Mouse (Mus musculus) embryo, embryonic 10.5 days (tissue): ENCODE measurements around the gene Ahcyl2.

Experiments
- DNase-seq: peaks from one replicate; pipeline ENCODE4 v3.0.0-alpha.2; 2015; ENCODE audit warnings: low spot score

The Ahcyl2 gene

DNA sequence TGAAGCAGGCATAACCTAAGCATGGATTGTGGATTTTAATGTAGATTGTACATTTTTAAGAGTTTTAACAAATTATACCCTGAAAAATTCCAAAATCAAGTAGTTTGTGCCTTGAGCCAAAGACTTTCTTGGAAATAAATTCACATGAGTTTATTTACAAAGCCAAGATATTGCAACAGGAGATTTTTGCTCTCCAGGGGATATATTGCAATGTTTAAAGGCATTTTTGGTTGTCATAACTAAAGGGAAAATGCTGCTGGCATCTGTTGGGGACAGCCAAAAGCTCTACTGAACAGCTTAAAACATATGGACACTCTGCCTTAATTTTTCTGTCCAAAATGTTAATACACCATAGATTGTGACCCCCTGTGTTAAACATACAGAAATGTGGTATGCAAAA lies 146.3 kb downstream of the Ahcyl2 start:
- DNase-seq: no peak

DNA sequence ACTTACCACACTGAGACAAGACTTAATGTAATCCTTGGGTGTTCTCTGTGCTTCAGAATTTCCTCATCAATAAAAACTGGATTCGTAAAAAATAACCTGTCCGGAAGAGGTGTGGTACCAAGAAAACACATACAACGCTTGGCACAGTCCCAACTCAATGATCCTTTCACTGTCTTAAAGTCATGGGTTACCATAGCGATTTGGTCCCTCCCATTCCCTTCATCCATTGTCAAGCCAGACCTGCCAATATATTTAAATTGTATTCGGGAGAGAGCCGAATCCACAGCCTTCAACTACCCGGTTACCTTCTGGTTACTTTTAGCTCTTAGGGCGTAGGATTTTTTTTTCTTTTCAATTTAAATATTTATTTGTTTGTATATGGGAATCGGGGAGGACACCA lies 148.0 kb downstream of the Ahcyl2 start:
- DNase-seq: peak; percentile 21

DNA sequence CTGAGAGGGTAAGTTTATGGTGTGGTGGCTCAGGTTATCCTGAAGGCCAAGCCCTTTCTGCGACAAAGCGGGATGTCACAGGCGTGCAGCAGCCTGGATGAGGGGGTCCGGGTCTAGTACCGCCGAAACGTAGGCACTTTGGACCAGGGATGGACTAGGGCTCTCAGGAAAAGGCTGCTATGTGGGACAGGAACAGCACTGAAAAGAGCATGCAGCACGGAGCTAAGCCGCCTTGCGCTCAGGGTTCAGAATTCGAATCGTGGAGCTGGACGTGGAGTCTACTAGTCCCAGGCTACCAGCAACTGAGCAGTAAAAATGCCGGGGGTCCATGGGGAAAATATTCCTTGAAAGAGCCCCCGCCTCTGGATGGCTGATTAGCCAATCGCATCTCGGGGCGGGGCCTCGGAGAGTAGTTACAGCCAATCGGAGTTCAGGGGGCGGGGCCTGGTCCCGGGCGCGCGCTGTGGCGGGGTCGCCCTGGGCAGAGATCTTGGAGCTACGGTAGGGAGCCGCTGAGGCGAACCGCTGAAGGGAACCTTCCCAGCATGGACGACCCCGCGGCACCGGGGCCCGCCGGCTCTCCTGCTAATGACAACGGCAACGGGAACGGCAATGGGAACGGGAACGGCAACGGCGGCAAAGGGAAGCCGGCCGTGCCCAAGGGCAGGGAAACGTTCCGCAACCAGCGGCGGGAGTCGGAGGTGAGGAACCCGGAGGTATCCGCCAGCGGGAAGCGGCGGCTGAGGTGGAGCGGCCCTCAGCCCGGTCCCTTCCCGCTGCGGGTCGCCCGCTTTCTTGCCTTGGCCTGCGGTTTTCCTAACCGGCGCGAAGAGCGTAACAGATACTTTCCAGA lies 148.9 kb downstream of the Ahcyl2 start, which contains the start of gene Strip2:
TSS of gene Strip2 (plus strand) at position 483 of the 853 bp plus-strand sequence.
- peak; percentile 98 for DNase-seq

DNA sequence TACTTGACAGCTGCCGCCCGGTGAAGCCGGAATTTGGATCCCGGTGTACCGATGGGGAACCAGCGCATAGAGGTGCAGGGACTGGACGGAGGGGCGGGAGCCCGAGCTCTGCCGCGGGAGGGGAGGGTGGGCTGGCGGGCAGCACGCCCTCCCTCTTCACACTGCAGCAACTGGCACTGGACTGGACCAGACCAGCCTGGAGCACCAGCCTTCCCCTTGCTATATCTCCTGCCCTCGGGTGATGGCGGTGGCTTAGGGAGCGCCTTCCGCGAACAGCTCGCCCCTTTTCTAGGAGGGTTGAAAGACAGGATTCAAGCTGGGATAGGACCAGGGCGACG lies 149.5 kb downstream of the Ahcyl2 start:
- peak; percentile 62 for DNase-seq

DNA sequence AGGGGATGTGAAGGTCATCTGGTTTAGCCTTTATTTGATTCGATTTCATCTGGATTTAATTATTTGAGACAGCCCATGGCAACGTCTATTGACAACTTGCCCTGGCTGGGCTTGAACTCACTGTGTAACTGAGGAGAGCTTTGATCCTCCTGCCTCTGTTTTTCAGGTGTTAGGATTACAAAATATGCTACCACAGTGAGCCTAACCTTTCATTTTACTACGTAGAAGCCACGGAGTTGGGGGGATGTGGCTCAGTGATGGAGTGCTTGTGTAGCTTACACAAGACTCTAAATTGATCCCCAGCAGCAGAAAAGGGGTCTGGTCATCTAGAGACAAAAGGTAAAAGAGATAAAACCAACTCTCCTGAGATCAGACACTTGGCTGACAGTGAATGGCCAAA lies 150.1 kb downstream of the Ahcyl2 start:
- peak; percentile 23 for DNase-seq

DNA sequence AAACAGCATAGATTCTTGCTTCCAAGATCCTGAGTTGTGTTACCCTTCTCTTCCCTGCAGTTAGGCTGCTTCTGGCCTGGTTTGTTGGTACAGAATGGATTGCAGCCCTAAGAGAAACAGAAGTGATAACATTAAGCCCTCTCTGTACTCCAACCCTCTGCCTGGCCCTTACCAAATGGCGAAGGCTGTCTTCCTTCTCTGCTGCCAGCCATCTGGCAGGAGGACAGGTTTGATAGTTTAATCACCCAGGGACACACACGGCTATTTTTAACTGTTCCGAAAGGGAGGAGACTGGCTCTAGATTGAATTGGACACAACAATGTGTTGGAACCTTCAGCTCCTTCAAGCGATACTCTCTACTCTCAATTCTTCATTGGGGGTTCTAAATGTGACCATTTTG lies 155.7 kb downstream of the Ahcyl2 start:
- no peak for DNase-seq

DNA sequence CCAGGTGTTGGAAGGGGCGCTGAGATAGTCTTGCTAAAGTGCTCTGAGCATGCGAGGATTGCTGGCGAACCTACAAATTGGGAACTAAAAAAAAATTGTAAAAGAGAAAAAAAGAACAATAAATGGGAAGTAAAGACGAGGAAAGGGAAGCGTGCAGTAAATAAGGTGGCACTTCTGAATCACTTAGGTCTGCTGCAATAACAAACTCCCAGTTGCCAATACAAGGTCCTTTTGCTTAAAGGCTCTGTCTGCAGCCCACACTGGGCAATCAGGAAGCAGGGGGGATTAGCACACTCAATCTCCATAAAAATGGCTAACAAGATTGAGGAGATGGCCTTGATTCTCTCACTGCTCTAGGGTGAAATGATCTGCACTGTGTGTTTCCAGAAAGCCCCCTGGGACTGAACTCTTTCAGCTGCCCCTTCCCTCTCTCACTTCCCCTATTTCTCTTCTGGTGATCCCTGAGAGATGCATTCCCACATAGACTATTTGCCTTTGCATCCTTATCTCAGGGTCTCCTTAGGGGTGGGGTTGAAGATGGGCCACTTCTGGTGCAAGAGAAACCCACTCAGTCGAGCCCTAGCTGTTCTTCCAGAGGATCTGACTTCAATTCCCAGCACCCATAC lies 157.9 kb downstream of the Ahcyl2 start:
- no peak for DNase-seq

DNA sequence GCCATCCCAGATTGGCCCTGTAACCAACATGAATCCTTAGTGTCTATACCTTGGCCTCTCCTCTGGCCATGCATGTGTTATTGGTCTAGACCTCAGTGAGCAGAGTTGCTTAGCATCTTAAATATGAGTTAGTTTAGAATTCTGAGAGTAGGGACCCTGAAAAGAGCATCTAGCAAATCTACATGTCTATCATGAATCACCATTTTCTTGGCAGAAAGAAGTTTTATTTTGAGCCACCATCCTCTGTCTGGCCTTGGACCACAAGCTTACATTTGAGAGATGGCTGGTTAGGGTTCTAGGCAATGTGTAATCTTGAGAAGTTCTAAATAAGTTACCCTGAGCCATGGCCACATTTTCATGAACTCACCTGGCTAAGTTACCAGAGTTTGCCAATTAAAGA lies 162.3 kb downstream of the Ahcyl2 start:
- no peak for DNase-seq

DNA sequence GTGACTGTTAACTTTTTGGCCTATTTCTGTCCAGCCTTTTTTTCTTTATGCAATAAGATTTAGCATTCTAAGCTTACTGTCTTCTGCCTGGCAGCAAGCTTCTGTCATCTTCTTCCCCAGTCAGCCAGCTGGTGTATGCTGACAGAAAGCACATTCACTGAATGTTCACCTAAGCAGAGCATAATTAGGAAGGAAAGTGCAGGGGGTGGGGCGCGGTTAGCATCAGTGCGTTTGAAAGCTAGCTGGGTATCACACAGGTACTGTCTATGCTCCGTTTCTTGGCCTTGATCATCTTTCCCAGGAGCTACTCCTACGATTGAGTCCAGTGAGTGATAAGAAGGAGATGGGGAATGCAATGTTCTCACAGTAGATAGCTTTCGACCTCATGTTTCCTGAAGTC lies 162.9 kb downstream of the Ahcyl2 start:
- DNase-seq: no peak

DNA sequence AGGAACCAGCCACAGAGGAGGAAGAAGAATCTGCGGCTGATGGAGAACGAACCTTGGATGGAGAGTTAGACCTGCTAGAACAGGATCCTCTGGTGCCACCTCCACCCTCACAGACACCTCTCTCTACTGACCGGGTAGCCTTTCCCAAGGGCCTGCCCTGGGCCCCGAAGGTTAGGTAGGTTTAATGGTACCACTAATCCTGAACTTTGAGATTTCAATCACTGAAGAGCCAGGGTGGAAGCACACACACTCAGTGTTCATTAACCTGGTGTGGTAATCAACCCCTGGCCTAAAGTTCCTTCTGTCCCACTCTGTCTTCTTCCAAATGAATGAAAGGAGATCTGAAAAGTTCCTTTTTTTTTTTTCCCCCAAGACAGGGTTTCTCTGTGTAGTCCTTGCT lies 163.4 kb downstream of the Ahcyl2 start:
- DNase-seq: no peak

DNA sequence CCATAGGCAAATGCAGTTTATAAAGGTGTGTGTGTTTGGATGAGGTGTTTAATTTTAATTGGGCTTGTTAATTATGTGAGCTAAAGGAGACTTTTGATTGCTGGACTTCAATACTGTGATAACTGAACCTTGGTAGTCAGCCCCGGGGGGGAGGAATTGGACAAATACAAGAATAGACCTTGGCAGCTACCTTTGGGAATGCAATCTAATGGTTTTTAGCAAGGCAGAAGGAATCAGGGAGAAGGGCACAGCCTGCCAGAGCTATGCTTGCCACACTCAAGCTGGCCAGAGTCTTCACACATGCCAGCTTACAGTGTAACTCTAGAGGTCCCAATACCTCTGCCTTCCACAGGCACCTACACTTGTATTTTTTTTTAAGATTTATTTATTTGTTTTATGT lies 167.9 kb downstream of the Ahcyl2 start:
- no peak for DNase-seq

DNA sequence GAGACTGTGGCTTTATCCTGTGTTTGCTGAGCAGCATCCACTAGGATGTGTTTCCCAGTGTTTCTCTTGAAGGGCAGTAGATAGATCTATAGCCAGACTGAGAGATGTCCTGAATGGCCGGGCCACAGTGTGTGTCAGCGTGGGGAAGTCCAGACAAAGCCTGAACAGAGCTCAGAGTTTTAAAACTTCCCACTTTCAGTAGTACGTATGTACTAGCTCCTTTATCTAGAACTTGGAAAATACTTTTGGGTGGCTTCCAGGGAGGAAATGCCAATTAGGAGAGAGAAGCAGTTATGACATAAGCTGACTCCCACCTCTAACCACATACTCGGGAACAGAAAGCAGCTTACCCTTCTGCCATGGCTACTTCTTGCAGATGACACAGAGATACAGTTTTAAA lies 172.6 kb downstream of the Ahcyl2 start:
- no peak for DNase-seq

DNA sequence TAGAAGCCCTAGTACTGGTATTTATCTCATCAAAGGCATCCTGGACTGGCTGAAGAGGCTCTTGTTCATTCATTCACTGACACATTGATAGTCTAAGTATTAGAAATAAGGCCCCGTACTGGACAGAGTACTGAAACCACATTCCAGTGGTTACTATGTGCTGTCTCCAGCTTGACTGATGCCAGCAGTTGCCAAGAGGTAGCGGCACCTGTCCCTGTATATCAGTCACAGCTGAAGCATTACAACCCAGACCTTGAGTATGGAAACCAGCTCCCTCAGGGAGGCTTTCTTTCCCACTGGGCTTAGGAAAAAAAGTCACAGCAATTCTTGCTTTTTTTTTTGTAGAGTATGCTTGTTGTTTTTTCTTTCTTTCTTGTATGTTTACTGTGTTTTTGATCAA lies 173.2 kb downstream of the Ahcyl2 start:
- DNase-seq: no peak

DNA sequence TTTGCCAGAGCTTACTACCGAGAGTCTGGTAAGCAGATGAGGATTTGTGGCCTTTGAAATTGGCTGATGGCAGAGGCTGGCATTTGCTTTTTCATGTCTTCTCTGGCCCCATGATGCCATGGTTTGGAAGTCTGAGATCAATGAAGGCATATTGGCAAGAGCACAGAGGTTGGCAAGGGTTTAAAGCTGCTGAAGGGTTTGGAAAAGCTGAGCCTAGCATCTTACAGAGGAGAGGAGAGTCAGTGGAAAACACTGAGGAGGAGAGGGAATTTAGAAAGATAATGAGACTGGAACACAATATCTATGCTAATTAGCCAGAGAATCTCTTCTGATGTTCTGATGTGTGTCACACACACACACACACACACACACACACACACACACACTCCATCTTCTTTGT lies 176.7 kb downstream of the Ahcyl2 start:
- no peak for DNase-seq

DNA sequence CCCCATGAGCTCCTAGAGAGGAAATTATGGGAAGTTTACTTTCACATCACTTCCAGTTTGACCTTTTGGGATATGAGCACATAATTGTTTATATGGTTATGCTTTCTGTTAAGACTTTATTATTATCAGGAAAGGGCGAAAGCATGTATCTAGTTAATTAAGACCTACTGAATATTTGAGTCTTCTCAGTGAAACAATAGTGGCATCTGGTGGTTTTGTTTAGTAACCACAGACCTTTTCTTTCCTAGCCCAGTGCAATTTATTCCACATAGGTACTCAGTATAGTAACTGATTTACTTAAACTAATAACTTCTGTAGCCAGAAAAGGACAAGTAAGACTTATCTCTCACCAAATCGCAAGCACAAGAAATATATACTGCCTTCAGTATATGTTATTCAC lies 178.8 kb downstream of the Ahcyl2 start:
- DNase-seq: peak; percentile 3

DNA sequence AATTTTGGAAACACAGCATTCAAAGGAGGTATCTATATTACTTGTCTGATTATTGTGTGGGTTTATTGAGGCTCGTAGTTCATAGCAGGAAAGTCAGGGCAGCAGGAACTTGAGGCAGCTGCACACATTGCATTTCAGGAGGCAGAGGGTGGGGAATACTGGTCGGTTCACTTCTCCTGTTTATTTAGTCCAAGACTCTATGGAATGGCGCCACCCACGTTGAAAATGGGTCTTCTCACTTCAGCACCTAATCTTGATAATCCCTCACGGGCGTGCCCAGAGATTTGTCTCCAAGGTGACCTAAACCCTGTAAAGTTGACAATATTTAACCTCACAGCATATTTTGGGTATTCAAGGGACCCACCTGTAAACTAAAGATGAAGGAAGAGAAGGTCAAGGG lies 180.0 kb downstream of the Ahcyl2 start:
- DNase-seq: no peak

DNA sequence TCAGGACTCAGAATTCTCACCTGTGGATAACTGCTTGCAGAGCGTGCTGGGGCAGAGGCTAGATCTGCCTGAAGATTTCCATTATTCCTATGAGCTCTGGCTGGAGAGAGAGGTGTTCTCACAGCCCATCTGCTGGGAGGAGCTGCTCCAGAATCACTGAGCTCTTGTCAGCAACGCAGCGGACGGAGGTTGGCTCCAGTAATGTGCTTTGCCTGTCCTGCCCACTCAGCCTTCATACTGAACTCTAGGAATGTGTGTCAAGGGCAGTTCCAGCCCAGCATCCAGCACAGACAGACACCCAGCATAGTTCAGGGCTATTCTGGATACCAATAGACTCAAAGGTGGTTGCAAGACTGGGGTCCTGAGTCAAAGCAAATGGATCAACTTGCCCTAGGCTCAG lies 188.9 kb downstream of the Ahcyl2 start:
- DNase-seq: no peak

DNA sequence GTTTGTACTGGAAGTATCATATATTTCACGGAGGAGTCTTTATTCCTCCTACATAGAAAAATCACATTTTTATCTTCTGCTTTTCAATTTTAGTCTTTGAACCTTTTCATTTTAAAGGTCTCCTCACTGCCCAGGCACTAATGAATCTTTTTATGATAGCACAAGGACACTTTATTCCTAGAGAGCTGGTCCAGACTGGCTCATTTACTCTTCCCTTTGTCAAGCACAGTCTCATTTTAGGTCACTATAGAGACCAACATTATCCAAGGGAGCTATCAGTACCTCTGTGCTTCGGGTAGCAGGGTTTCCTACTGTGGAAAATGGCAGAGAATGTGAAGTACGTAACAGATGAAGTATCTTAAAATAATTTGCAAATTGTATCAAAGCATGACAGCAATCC lies 190.9 kb downstream of the Ahcyl2 start:
- no peak for DNase-seq

DNA sequence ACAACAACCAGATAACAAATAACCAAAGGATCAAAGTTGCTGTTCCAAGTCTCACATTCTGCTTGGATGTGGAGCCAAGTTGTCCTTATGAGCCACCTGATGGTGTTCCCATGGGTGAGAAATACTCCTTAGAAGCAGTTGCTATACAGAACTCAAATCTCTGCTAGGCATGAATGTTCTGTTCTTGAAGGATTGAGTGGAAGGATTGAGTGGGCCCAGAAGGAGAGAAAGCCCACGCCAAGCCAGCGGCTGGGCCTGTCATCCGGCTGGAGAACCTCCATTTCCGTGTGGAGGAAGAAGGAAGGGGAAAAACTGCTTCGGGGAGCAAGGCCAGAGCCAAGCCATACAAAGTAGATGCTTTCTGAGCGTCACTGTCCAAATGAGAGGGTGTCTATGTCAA lies 193.3 kb downstream of the Ahcyl2 start:
- no peak for DNase-seq
